Mouse (Mus musculus) heart, adult 2 months (tissue): Measurements from ENCODE around the gene Snapc4. TPM values are rescaled to one million over a fixed set of nuclear protein-coding genes. Genes with fewer than 3 reads are reported as not detected.

Experiments used
- DNase-seq, 2 experiments: peaks; one replicate each; pipeline ENCODE4 v3.0.0; 2021
- H3K27ac ChIP-seq: fragments of 200-600 bp; 2 replicates; pipeline ENCODE4 v1.8.1; 2022
- H3K27me3 ChIP-seq: fragments of 200-500 bp; 2 replicates; pipeline ENCODE4 v1.6.1; 2012; ENCODE audit warnings: mild to moderate bottlenecking, low read length, inconsistent platforms, mixed read lengths; ENCODE audit not compliant: control insufficient read depth, insufficient read depth
- H3K36me3 ChIP-seq: fragments of 200-500 bp; 2 replicates; pipeline ENCODE4 v1.6.1; 2012; ENCODE audit warnings: low read length, inconsistent platforms; ENCODE audit not compliant: control insufficient read depth, insufficient read depth
- H3K4me1 ChIP-seq: fragments of 200-500 bp; 2 replicates; pipeline ENCODE4 v1.6.1; 2011; ENCODE audit warnings: low read length; ENCODE audit not compliant: control insufficient read depth, insufficient read depth
- H3K4me3 ChIP-seq: fragments of 200-600 bp; 2 replicates; pipeline ENCODE4 v1.8.1; 2022
- H3K79me2 ChIP-seq: fragments of 200-500 bp; replicated peaks from 2 replicates; pipeline ENCODE4 v1.6.1; 2012; ENCODE audit warnings: mild to moderate bottlenecking, inconsistent platforms, low read length, moderate library complexity, mixed read lengths; ENCODE audit not compliant: control insufficient read depth, insufficient read depth
- H3K9ac ChIP-seq: fragments of 200-500 bp; 2 replicates; pipeline ENCODE4 v1.6.1; 2012; ENCODE audit warnings: low read depth, mild to moderate bottlenecking, control low read depth, inconsistent platforms, low read length, mixed read lengths
- CTCF ChIP-seq: fragments of 200-600 bp; IDR thresholded peaks from 2 replicates; pipeline ENCODE4 v1.8.1; 2022; ENCODE audit warnings: antibody characterized with exemption, mild to moderate bottlenecking, moderate library complexity
- EP300 ChIP-seq: fragments of 200-500 bp; IDR thresholded peaks from 2 replicates; pipeline ENCODE4 v1.6.1; 2011; ENCODE audit warnings: low read depth, low read length, control low read depth; ENCODE audit not compliant: insufficient read depth
- POLR2A ChIP-seq: fragments of 200-500 bp; IDR thresholded peaks from 2 replicates; pipeline ENCODE4 v1.6.1; 2011; ENCODE audit warnings: mild to moderate bottlenecking, low read depth, low read length, control low read depth; ENCODE audit not compliant: insufficient read depth
- WGBS: fragments of 180-500 bp; shearing (Covaris S2); methylation state at CpG from one replicate; pipeline ENCODE4 v1.1.7; 2018; 5-methylcytosine and 5-hydroxymethylcytosine counted together
- intact Hi-C: fragments of 180-260 bp; cut with DNase I; formaldehyde crosslinking; loops from one replicate; pipeline ENCODE4 v1.15.1; 2025
- polyA plus RNA-seq: library from polyadenylated mRNA; depleted of rRNA; stranded (reverse); fragments of >200 nt; gene quantifications from 2 replicates; pipeline ENCODE4 v1.2.3, GENCODE M21; 2012
- total RNA-seq, 2 experiments: library from RNA; stranded (reverse); gene quantifications; 2 replicates each; pipeline ENCODE4 v1.2.3; 2021

Gene Snapc4
- total and polyA plus RNA-seq, 3 experiments: 7.2 to 20.4 (median 9.5) TPM

GRCm38 (mm10) chr2:26417066-26417465 is 36.6 kb upstream of the Snapc4 start:
- Histone ChIP-seq H3K27me3 (no peaks in the 10 kb centered on the region), H3K36me3 (no peaks in the 10 kb centered on the region; the same call in 1 of the 2 replicates), H3K4me3 (no peak overlapping the region), H3K4me1 (no peaks in the 10 kb centered on the region), H3K9ac (no peak overlapping the region), H3K27ac (no peak overlapping the region), H3K79me2 (no peaks in the 10 kb centered on the region)
- intact Hi-C loops: no loop called here
- TF ChIP-seq POLR2A: no peak
- DNase-seq: no peak

- no peak for TF ChIP-seq EP300
- no peak for TF ChIP-seq CTCF
- no peak for TF ChIP-seq POLR2A
- Histone ChIP-seq H3K4me1 (peaks cover 15% of the 10 kb centered on the region), H3K36me3 (no peaks in the 10 kb centered on the region; the same call in 1 of the 2 replicates), H3K27ac (no peak overlapping the region; the same call in 1 of the 2 replicates), H3K9ac (no peak overlapping the region), H3K4me3 (no peak overlapping the region), H3K79me2 (peaks cover 7% of the 10 kb centered on the region), H3K27me3 (no peaks in the 10 kb centered on the region)
- no peak for DNase-seq
- intact Hi-C loops: no loop called here
- WGBS: 32% methylated on average over 5 of the region's 5 CpGs
Measured at GRCm38 (mm10) chr2:26410931-26411411, 30.5 kb upstream of the Snapc4 start.

- H3K4me1 ChIP-seq: peaks cover 17% of the 10 kb centered on the region
- no peaks in the 10 kb centered on the region for H3K27me3 ChIP-seq
- H3K36me3 ChIP-seq: no peaks in the 10 kb centered on the region; the same call in 1 of the 2 replicates
- H3K4me3 ChIP-seq: no peak overlapping the region
- intact Hi-C loops: no loop called here
- 75% methylated on average over 5 of the region's 5 CpGs for WGBS
- no peak for TF ChIP-seq EP300
- no peak for TF ChIP-seq POLR2A
- TF ChIP-seq CTCF: no peak
- H3K9ac ChIP-seq: no peak overlapping the region
- H3K27ac ChIP-seq: no peak overlapping the region
- DNase-seq: no peak
- H3K79me2 ChIP-seq: peaks cover 7% of the 10 kb centered on the region
Measured at GRCm38 (mm10) chr2:26410091-26410490, 29.6 kb upstream of the Snapc4 start.

DNA sequence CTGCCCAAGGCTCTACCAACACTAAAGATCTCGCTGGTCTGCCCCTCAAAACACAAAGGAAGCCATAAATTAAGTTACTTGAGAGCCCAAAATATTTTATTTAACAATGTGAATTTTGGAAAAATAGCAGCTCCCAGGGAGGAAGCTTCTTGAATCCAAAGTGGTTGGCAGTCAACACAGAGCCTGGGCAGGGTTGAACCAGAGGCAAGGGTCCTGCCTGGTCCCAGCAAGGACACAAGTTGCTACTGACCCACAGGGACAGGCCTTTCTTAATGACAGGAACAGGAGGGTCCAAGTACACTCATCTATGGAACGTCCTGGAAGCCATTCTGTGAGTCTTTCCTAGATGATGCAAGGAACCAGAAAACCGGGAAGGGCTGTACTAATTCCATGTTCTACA is 28.9 kb upstream of the Snapc4 start:
- no peak for TF ChIP-seq CTCF
- TF ChIP-seq EP300: no peak
- TF ChIP-seq POLR2A: no peak
- no peaks in the 10 kb centered on the region; the same call in 1 of the 2 replicates for H3K36me3 ChIP-seq
- no peak overlapping the region; the same call in 1 of the 2 replicates for H3K4me3 ChIP-seq
- DNase-seq: no peak
- no peak overlapping the region for H3K9ac ChIP-seq
- intact Hi-C loops: loop anchor here (1.0 to 2.0 kb wide), 3 partner anchors 35 to 84 kb away; partner anchors contain the start of genes Dnlz and Sec16a
- peaks cover 17% of the 10 kb centered on the region for H3K4me1 ChIP-seq
- no peaks in the 10 kb centered on the region for H3K27me3 ChIP-seq
- H3K27ac ChIP-seq: no peak overlapping the region; the same call in 1 of the 2 replicates
- WGBS: 53% methylated on average over 3 of the region's 3 CpGs
- peaks cover 7% of the 10 kb centered on the region for H3K79me2 ChIP-seq

- H3K27ac ChIP-seq: peak within 1 kb of the TSS; percentile 96
- H3K27me3 ChIP-seq: no peaks in the 10 kb centered on the region
- no peaks in the 10 kb centered on the region; the same call in 1 of the 2 replicates for H3K36me3 ChIP-seq
- peak; percentile 97 to 100 for DNase-seq
- WGBS: under 1% methylated on average over 57 of the region's 57 CpGs
- intact Hi-C loops: loop anchor here (1.0 to 2.0 kb wide), 3 partner anchors 36 to 83 kb away; partner anchors contain the start of genes Dnlz and Sec16a
- peak within 1 kb of the TSS; percentile 98 for H3K9ac ChIP-seq
- TF ChIP-seq EP300: peak; percentile 76
- TF ChIP-seq POLR2A: 0 out of 2 replicates have a peak, but pooled peaks have one; percentile 16
- TF ChIP-seq CTCF: peak; percentile 94
- peaks cover 7% of the 10 kb centered on the region for H3K79me2 ChIP-seq
- H3K4me3 ChIP-seq: peak within 1 kb of the TSS; percentile 94
- peaks cover 17% of the 10 kb centered on the region for H3K4me1 ChIP-seq
Measured at GRCm38 (mm10) chr2:26408515-26409356, 28.3 kb upstream of the Snapc4 start, which contains the start of gene Inpp5e. Gene Inpp5e (minus strand): TSS chr2:26409203.

GRCm38 (mm10) chr2:26403306-26403705 is 22.9 kb upstream of the Snapc4 start:
- TF ChIP-seq POLR2A (no peak), CTCF (no peak), EP300 (no peak)
- no peak for DNase-seq
- H3K4me1 ChIP-seq: peaks cover 19% of the 10 kb centered on the region
- H3K27ac ChIP-seq: no peak overlapping the region
- no peak overlapping the region for H3K9ac ChIP-seq
- peaks cover 7% of the 10 kb centered on the region for H3K79me2 ChIP-seq
- intact Hi-C loops: no loop called here
- H3K27me3 ChIP-seq: no peaks in the 10 kb centered on the region
- no peak overlapping the region for H3K4me3 ChIP-seq
- 69% methylated on average over 8 of the region's 8 CpGs for WGBS
- H3K36me3 ChIP-seq: no peaks in the 10 kb centered on the region
